Mouse (Mus musculus) CH12.LX (cell line): Measurements from ENCODE around the gene Zfp62. TPM values are rescaled to one million over a fixed set of nuclear protein-coding genes. Genes with fewer than 3 reads are reported as not detected.

Experiments used
- DNase-seq: peaks from one replicate; pipeline ENCODE4 v3.0.0-alpha.2; 2013; ENCODE audit errors: extremely low read depth
- H3K27ac ChIP-seq: 2 replicates; pipeline ENCODE4 v1.5.1; 2012; ENCODE audit warnings: low read depth, mild to moderate bottlenecking, control low read depth, moderate library complexity; ENCODE audit not compliant: insufficient read depth
- H3K27me3 ChIP-seq: replicated peaks from 2 replicates; pipeline ENCODE3; 2012; ENCODE audit warnings: inconsistent platforms
- H3K36me3 ChIP-seq, 2 experiments: replicated peaks in 1 of 2; 2 replicates each; pipeline versions ENCODE3 to v1.6.1; 2012; ENCODE audit warnings: inconsistent platforms in 1 of 2, low read length in 1 of 2, mild to moderate bottlenecking in 1 of 2, mixed read lengths in 1 of 2, moderate library complexity in 1 of 2; ENCODE audit not compliant: control insufficient read depth in 1 of 2, insufficient read depth in 1 of 2
- H3K4me1 ChIP-seq, 2 experiments: 2 replicates each; pipeline ENCODE4 v1.6.1; 2012; ENCODE audit warnings: inconsistent platforms in 1 of 2, moderate library complexity in 1 of 2; ENCODE audit not compliant: insufficient read depth in 2 of 2, control insufficient read depth in 1 of 2
- H3K4me2 ChIP-seq: 2 replicates; pipeline ENCODE4 v1.6.1; 2012; ENCODE audit warnings: low read depth, mild to moderate bottlenecking, control low read depth; ENCODE audit not compliant: poor library complexity, insufficient read depth, severe bottlenecking
- H3K4me3 ChIP-seq, 3 experiments: fragments of 150-350 bp in 1 of 3; sonication (generic) in 1 of 3; replicated peaks in 1 of 3; 2 replicates each; pipeline versions ENCODE3 to v1.5.1; 2011 to 2012; ENCODE audit warnings: low read depth in 2 of 3, low read length in 2 of 3, mild to moderate bottlenecking in 2 of 3, moderate library complexity in 2 of 3, control low read depth in 1 of 3, improper control_type of control experiment in 1 of 3, inconsistent platforms in 1 of 3, mixed read lengths in 1 of 3; ENCODE audit not compliant: poor library complexity in 1 of 3
- H3K79me2 ChIP-seq: replicated peaks from 2 replicates; pipeline ENCODE4 v1.6.1; 2012; ENCODE audit warnings: mild to moderate bottlenecking, moderate library complexity; ENCODE audit not compliant: control insufficient read depth, poor library complexity, insufficient read depth, severe bottlenecking; ENCODE audit errors: extremely low read depth
- H3K9ac ChIP-seq: 2 replicates; pipeline ENCODE4 v1.6.1; 2012; ENCODE audit warnings: low read depth, mild to moderate bottlenecking, control low read depth, moderate library complexity; ENCODE audit not compliant: insufficient read depth
- H3K9me3 ChIP-seq: replicated peaks from 2 replicates; pipeline ENCODE3; 2012; ENCODE audit warnings: low read length, inconsistent platforms, mixed read lengths
- BHLHE40 ChIP-seq: IDR thresholded peaks from 2 replicates; pipeline ENCODE4 v1.6.1; 2011; ENCODE audit warnings: mild to moderate bottlenecking, low read depth, low read length, improper control_type of control experiment
- CHD1 ChIP-seq: IDR thresholded peaks from 2 replicates; pipeline ENCODE4 v1.6.1; 2012; ENCODE audit warnings: low read depth, low read length, improper control_type of control experiment, inconsistent platforms
- CHD2 ChIP-seq: IDR thresholded peaks from 2 replicates; pipeline ENCODE4 v1.6.1; 2011; ENCODE audit warnings: low read length, improper control_type of control experiment
- CTCF ChIP-seq, 2 experiments: IDR thresholded peaks in 1 of 2; conservative IDR thresholded peaks in 1 of 2; 2 replicates each; pipeline ENCODE4 v1.5.1; 2011 to 2012; ENCODE audit warnings: low read depth in 2 of 2, low read length in 2 of 2, improper control_type of control experiment in 1 of 2, inconsistent platforms in 1 of 2, mild to moderate bottlenecking in 1 of 2, moderate library complexity in 1 of 2
- ELF1 ChIP-seq: IDR thresholded peaks from 2 replicates; pipeline ENCODE4 v1.6.1; 2014; ENCODE audit warnings: low read depth, mild to moderate bottlenecking, inconsistent platforms, low read length, improper control_type of control experiment
- GABPA ChIP-seq: IDR thresholded peaks from 2 replicates; pipeline ENCODE4 v1.6.1; 2012; ENCODE audit warnings: low read depth, low read length, improper control_type of control experiment, inconsistent platforms; ENCODE audit not compliant: insufficient replicate concordance
- HCFC1 ChIP-seq: IDR thresholded peaks from 2 replicates; pipeline ENCODE4 v1.6.1; 2012; ENCODE audit warnings: low read depth, mild to moderate bottlenecking, inconsistent platforms, low read length, improper control_type of control experiment
- JUN ChIP-seq: IDR thresholded peaks from 2 replicates; pipeline ENCODE4 v1.6.1; 2011; ENCODE audit warnings: low read depth, mild to moderate bottlenecking, low read length, improper control_type of control experiment, moderate library complexity; ENCODE audit not compliant: insufficient read depth
- JUND ChIP-seq: conservative IDR thresholded peaks from 2 replicates; pipeline ENCODE4 v1.6.1; 2011; ENCODE audit warnings: low read depth, low read length, improper control_type of control experiment
- KAT2A ChIP-seq: IDR thresholded peaks from 2 replicates; pipeline ENCODE4 v1.6.1; 2012; ENCODE audit warnings: low read length, improper control_type of control experiment, inconsistent platforms; ENCODE audit not compliant: insufficient replicate concordance
- MAFK ChIP-seq: IDR thresholded peaks from 2 replicates; pipeline ENCODE4 v1.6.1; 2011; ENCODE audit warnings: low read length, improper control_type of control experiment; ENCODE audit not compliant: insufficient replicate concordance
- MAZ ChIP-seq: IDR thresholded peaks from 2 replicates; pipeline ENCODE4 v1.6.1; 2012; ENCODE audit warnings: low read depth, mild to moderate bottlenecking, inconsistent platforms, low read length, improper control_type of control experiment, moderate library complexity
- MEF2A ChIP-seq: IDR thresholded peaks from 2 replicates; pipeline ENCODE4 v1.6.1; 2014; ENCODE audit warnings: low read depth, mild to moderate bottlenecking, inconsistent platforms, low read length, improper control_type of control experiment, borderline replicate concordance
- MYC ChIP-seq: IDR thresholded peaks from 2 replicates; pipeline ENCODE4 v1.6.1; 2011; ENCODE audit warnings: low read depth, mild to moderate bottlenecking, improper control_type of control experiment, low read length
- NELFE ChIP-seq: IDR thresholded peaks from 2 replicates; pipeline ENCODE4 v1.6.1; 2011; ENCODE audit warnings: low read depth, low read length, improper control_type of control experiment
- POLR2A ChIP-seq: IDR thresholded peaks from 2 replicates; pipeline ENCODE4 v1.6.1; 2011; ENCODE audit warnings: low read depth, mild to moderate bottlenecking, improper control_type of control experiment, low read length
- POLR2AphosphoS2 ChIP-seq: IDR thresholded peaks from 2 replicates; pipeline ENCODE4 v1.6.1; 2011; ENCODE audit warnings: low read depth, low read length, improper control_type of control experiment
- RAD21 ChIP-seq: IDR thresholded peaks from 2 replicates; pipeline ENCODE4 v1.6.1; 2011; ENCODE audit warnings: low read depth, mild to moderate bottlenecking, low read length, improper control_type of control experiment, moderate library complexity
- SIN3A ChIP-seq: IDR thresholded peaks from 2 replicates; pipeline ENCODE4 v1.6.1; 2012; ENCODE audit warnings: low read length, improper control_type of control experiment, inconsistent platforms
- ZC3H11A ChIP-seq: IDR thresholded peaks from 2 replicates; pipeline ENCODE4 v1.6.1; 2012; ENCODE audit warnings: low read depth, mild to moderate bottlenecking, inconsistent platforms, low read length, improper control_type of control experiment
- ZMIZ1 ChIP-seq: IDR thresholded peaks from 2 replicates; pipeline ENCODE4 v1.6.1; 2012; ENCODE audit warnings: low read depth, mild to moderate bottlenecking, inconsistent platforms, low read length, improper control_type of control experiment
- dilution Hi-C: fragments of 300-500 bp; cut with MboI; formaldehyde crosslinking; loops from 2 replicates; pipeline ENCODE4 v1.14.3; 2020; ENCODE audit warnings: low sequenced_read_pairs; ENCODE audit not compliant: extremely low pct_unique_long_range_greater_than_20kb, extremely low pct_ligation_motif_present
- in situ Hi-C: fragments of 300-500 bp; cut with MboI; formaldehyde crosslinking; loops from 3 replicates; pipeline ENCODE4 v1.14.3; 2019; ENCODE audit warnings: low sequenced_read_pairs, low pct_ligation_motif_present, low pct_unique_long_range_greater_than_20kb, mixed read lengths
- polyA plus RNA-seq: library from polyadenylated mRNA; unstranded; fragments of >175 nt; gene quantifications from 2 replicates; pipeline ENCODE4 v1.2.1, GENCODE M21; 2012; ENCODE audit warnings: low read depth; ENCODE audit not compliant: insufficient read length
- total RNA-seq, 2 experiments: library from RNA; depleted of rRNA; stranded (reverse); fragments of 300-350 nt in 1 of 2; fragments of >200 nt in 1 of 2; gene quantifications; 2 replicates each; pipeline ENCODE4 v1.2.3; 2012 to 2014

Gene Zfp62
- total and polyA plus RNA-seq, 3 experiments: 22.6 to 38.7 (median 25.3) TPM

DNA sequence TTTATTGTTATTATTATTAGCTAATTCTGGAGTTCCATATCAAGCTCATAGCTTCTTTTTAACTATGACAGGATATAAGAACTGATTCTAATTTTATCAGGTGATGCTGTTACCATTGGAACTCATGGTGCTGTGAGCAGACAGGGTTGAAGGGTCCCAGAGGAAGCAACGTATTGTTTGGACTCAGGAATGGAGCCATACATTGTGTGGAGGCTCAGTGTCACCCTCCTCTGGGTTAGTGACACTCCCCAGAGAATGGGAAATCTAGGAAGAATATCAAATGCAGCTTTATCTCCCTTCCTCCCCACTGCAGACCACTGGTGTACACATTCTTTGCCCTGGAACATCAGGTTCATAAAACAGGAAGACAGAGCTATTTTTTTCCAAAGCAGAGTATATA is 19.9 kb upstream of the Zfp62 start:
- Histone ChIP-seq H3K9me3 (no peaks in the 10 kb centered on the region), H3K4me2 (no peak overlapping the region), H3K36me3 (no peaks in the 10 kb centered on the region), H3K4me1 (peaks cover 6 to 9% of the 10 kb centered on the region in 2 experiments; a peak in 2 of 4 replicates), H3K27me3 (no peaks in the 10 kb centered on the region), H3K27ac (no peak overlapping the region), H3K79me2 (no peaks in the 10 kb centered on the region), H3K4me3 (no peak overlapping the region), H3K9ac (no peak overlapping the region)
- in situ Hi-C loops (loop anchor here (25.0 kb wide), 1 partner anchor 229 kb away; the partner anchor contains the start of gene Olfr1389), dilution Hi-C loops (no loop called here)
- DNase-seq: no peak
- TF ChIP-seq MYC (no peak), MAFK (no peak), ZC3H11A (no peak), KAT2A (no peak), JUND (no peak), MEF2A (no peak), RAD21 (no peak), POLR2AphosphoS2 (no peak), CHD1 (no peak), POLR2A (no peak), GABPA (no peak), BHLHE40 (no peak), CTCF (conservative IDR thresholded peaks at IDR 0.05 in 1 of 2, IDR thresholded peaks at IDR 0.05 in 1 of 2; ENCODE audit: low read depth in 2 of 2, low read length in 2 of 2) (no peak), JUN (no peak), ELF1 (no peak), CHD2 (no peak), HCFC1 (no peak), ZMIZ1 (no peak)

DNA sequence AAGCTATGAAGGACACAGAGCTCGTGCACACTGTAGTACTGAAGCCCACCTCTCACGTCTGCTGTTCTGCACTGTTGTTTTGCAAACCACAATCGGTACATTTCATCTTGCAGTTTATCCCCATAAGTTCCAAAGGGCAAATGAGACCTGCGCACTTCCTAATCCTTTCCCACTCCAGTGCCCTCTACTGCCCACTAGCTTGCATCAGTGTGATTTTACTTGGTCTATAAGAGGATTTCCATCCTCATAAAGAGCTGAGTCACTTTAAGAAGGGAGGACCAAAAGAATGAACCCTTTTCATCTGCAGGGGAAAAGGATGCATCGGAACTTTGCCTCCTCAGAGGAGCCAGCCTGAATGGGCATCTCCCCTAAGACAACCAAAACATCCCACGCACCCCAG is 16.6 kb upstream of the Zfp62 start:
- H3K79me2 ChIP-seq: no peaks in the 10 kb centered on the region
- DNase-seq: no peak
- H3K27me3 ChIP-seq: no peaks in the 10 kb centered on the region
- H3K36me3 ChIP-seq: no peaks in the 10 kb centered on the region
- in situ Hi-C loops: loop anchor here (25.0 kb wide), 1 partner anchor 226 kb away; the partner anchor contains the start of gene Olfr1389
- H3K4me2 ChIP-seq: no peak overlapping the region
- H3K4me3 ChIP-seq: no peak overlapping the region
- no peaks in the 10 kb centered on the region for H3K9me3 ChIP-seq
- peaks cover 5 to 6% of the 10 kb centered on the region in 2 experiments; a peak in 2 of 4 replicates for H3K4me1 ChIP-seq
- H3K27ac ChIP-seq: no peak overlapping the region
- TF ChIP-seq MAZ (no peak), NELFE (no peak), MYC (no peak), SIN3A (no peak), RAD21 (no peak)
- no peak overlapping the region for H3K9ac ChIP-seq
- dilution Hi-C loops: no loop called here
